18 mouse cellular contexts compared by ENCODE assay signal in the genomic region with DNA sequence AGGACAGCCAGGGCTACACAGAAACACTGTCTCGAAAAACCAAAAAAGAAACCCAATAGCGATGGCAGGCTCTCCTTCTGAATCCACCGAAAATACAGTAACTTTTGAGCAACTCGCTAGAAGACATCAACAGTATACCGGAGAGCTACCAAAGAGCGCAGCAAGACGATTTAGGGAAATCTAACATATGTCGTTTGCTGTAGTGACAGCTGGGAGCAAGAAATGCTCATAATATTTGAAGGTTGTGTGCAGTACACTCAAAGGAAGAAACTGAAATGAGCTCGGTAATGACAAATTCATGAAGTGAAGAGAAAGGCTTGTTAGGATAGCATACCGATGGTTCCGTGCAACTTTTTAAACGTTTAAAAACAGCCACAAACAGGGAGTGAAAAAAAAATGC.
"Had no signal": no experiment of that assay in that cellular context is flagged by ENCODE, and none has a peak within 500 bp of the region (broad histone marks: within the 10 kb centered on the region; RNA-seq: fewer than 3 reads in every experiment).

No protein-coding gene starts in this region.

- DNase-seq: lung, embryonic 14.5 days; lung, postnatal 10 days; lung, postnatal 4 days; midbrain, embryonic 14.5 days; retina, postnatal 1 day; right cerebral cortex, adult 18-20 months; right cerebral cortex, postnatal 25 days; right cerebral cortex, postnatal 4 days; spleen, adult 18-20 months; thymus, adult 2 months; thymus, postnatal 25 days; thymus, postnatal 4 days had no signal

- H3K27ac ChIP-seq: midbrain, embryonic 10.5 days; midbrain, embryonic 12.5 days; neural tube, embryonic 13.5 days; neural tube, embryonic 15.5 days had no signal

- H3K4me3 ChIP-seq: midbrain, embryonic 10.5 days; midbrain, embryonic 12.5 days; myocyte; neural tube, embryonic 13.5 days; neural tube, embryonic 15.5 days had no signal

- ATAC-seq: midbrain, embryonic 16.5 days had no signal
